Mouse (Mus musculus) gastrocnemius, postnatal 4 days (tissue): ENCODE measurements around the gene Mpp6. TPM values are rescaled to one million over a fixed set of nuclear protein-coding genes. Genes with fewer than 3 reads are reported as not detected.

Experiments
- DNase-seq, 2 experiments: peaks; one replicate each; pipeline ENCODE4 v3.0.0; 2021 to 2022; ENCODE audit warnings: low spot score in 2 of 2, mixed read lengths in 2 of 2
- total RNA-seq, 2 experiments: library from RNA; stranded (reverse); gene quantifications; 2 replicates each; pipeline ENCODE4 v1.2.3; 2021

The Mpp6 gene
- total RNA-seq, 2 experiments from 2014 or later: 126 to 157 TPM

DNA sequence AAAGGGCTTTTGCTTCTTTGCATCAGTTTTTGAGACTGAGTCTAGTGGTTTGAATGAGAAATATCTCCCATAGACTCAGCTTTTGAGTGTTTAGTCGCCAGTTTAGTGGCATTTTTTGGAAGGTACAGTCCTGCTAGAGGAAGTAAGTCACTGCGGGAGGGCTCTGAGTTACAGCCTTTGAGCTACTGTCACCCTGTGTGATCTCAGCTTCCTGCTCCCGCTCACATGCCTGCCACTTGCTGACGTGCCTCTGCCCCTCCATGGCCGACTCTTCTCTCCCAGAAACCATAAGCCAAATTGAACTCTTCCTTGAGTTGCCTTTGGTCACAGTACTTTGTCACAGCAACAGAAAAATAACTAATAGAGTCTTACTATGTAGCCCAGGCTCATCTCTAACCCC lies 112.9 kb downstream of the Mpp6 start:
- no peak for DNase-seq

DNA sequence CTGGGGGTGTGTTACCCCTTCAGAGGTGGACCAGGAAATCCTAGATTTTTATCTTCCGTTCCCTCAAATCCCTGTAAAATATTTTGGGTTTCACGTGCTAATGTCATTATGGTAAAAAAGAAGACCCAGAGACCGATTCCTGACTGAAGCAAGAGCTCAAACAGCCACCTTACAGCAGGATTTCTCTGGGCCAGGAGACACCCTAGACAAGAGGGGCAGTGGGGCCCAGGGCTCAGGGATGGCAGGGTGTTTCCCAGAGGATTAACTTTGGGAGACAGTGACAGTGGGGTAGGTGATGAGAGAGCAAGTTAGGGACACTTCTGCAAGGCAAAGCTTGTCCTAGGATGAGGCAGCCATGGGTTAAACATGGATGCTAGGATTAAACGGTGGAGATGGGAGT lies 113.6 kb downstream of the Mpp6 start:
- DNase-seq: no peak

DNA sequence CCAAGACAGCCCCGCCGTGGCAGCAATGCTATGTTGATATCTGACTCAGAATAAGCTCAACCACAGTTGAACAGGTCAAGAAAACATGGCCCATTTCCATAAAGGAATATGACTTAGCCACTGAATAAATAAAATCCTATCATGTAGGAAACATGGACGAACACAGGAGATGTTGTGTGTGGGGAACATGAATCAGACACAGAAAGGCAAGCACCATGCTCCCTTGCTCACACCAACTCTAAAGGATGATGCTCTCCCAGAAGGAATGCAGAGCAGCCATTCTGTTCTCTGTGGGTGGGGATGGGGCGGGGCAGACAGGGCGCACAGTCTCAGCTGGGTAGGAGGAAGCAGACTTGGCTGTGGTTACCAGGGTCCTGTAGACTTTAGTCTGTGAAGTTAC lies 115.2 kb downstream of the Mpp6 start:
- no peak for DNase-seq

DNA sequence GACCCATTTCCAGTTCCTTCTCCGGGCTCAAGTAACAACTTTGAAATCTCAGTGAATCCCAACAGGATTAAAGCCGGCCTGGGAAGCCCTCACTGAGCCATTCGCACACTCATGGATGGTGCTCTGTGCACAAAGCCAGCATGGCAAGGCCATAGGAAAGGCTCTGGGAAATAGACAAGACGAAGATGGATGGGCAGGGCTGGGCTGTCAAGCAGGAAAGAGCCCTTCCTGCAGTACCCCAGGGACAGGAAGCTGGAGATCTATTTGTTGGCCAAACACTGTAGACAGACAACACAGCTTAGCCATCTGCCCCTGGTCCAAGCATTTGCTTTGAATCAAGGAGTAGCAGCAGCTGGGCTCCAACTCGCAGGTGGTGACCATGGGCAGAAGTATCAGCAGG lies 118.1 kb downstream of the Mpp6 start:
- no peak for DNase-seq

DNA sequence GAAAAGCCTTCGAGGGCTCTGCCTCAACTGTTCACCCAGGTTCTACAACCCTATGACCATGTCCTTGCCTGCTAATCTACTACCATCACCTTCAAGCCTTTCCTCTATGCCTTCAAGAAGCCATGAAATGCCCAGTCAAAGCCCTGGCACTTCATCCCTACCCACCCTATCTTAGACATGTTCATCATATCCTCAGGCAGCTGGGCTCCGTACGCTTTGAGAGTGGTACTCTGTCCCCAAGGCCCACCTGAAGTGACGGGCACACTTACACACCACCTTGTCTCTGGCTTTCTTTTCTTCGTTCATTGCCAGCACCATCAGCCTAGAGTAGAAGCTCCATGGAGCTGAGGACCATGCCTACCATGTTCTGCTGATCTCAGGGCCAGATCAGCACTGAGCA lies 121.2 kb downstream of the Mpp6 start:
- DNase-seq: no peak

DNA sequence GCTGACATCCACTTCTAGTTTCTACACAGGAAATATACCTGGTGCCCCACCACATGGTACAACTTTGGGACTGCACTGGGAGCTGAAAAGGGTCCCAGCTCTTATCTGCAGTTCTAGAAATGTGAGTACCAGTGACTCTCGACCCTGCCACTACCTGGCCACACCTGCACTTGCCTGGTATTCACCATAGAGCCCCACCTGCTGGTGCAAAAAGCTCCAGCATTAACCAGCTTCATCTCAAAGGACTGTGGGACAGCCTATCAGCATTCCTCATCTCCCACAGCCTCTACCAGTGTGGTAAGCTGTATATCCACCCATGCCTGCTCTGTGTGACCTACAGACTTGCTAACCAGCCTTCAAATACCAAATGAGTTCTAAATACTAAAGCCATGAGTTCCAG lies 122.9 kb downstream of the Mpp6 start:
- DNase-seq: no peak

DNA sequence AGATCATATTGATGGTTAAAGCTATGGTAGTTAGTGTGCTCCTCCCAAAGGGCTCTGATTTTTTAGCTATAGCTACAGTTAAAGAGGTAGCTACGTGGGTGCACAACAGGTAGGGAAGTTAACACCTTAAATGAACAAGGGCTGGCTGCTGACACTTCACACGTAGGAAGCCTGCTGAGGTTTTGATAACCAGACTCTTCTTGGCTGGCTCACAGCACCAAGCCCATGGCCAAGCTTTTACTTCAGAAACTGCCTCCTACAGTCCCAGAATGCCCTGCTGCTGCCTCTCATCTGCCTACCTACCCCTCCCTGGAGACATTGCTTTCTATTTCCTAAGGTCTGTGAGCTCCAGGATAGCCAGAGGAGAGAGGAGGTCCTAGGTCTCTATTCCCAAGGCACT lies 127.9 kb downstream of the Mpp6 start:
- no peak for DNase-seq

DNA sequence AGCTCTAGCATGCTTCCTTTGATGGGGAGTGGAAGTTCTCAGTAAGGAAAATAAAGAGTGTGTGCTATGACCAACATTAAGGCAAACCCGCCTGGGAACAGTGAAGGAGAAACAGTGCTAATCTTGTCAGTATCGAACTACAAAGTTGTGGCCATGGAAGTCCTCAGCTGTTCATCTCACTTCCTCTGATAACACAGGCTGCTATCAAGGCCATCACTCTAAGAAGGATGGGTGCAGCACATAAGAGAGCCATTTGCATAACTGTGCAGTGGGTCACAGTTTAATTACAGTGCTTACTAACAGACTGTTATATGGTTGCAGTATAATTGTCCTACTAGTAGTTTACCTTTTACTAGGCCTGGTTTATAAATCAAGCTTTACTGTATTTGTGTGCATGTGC lies 129.9 kb downstream of the Mpp6 start:
- no peak for DNase-seq

DNA sequence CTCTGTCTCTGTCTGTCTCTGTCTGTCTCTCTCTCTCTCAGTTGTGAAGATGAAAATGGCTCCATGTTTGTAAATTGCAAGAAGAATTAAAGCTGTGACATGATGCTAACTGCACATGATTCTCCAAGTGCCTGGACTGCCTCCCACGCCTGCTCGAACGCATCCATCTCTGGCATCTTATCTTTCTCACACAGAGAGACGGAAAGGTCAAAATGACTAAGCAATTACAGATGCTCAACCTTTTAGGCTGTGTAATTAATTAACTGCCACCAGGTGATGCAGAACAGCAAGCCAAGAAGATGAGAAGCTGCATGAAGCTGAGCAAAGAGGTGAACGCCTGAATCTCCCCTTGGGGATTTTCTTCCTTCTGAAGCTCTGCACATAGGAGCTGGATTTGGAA lies 130.4 kb downstream of the Mpp6 start:
- DNase-seq: no peak

DNA sequence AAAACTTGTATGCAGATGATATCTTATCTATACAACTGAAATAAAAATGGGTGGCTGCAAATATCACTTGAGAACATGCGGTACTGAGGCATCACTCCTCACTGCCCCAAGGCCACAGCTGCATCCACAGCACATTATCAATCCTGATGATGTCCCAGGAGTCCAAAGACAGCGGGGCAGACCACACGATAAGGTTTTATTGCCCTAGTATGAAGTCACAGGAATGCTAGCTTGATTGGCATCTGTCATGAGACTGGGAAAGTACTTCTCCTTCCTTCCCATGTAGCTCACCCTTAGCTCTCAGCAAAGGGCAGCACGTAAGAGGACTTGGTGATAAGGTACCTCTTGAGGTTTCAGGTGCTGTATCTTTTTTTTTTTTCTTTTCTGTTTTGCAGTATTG lies 134.1 kb downstream of the Mpp6 start:
- DNase-seq: no peak

DNA sequence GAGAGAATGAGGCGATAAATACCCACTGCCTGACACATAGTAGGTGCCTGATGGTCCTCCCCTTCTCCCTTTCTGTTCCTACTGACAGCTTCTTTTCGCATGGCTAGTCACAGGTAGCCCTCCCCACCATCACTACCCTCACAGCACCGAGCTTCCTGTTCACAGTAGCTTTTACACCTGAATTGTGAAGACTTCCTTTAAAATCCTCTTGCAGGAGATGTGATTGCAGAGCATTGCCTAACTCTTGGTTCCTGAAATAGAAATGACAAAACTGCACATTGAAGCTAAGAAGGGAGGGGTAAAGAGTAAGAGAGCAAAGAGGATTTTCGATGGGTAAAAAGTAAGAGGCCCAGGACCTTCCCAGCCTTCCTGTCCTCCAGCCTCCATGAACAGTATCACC lies 134.9 kb downstream of the Mpp6 start:
- DNase-seq: no peak

DNA sequence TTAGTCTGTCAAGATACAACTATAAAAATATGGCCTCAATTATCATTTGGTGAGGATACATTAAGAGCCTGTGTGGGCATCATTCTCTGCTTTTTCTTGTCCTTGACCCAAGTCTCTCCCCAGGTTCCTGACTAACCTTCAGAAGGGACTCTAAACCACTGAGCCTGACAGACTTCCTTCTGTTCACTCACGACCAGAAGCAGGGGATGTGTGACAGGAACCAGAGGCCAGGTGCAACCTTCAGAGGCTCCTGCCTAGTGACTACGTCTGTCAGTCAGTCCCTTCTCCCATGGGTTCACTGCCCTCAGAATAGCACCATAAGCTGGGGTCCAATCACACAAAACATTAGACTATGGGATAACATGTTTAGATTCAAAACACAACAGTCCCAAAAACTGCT lies 137.3 kb downstream of the Mpp6 start:
- DNase-seq: no peak

DNA sequence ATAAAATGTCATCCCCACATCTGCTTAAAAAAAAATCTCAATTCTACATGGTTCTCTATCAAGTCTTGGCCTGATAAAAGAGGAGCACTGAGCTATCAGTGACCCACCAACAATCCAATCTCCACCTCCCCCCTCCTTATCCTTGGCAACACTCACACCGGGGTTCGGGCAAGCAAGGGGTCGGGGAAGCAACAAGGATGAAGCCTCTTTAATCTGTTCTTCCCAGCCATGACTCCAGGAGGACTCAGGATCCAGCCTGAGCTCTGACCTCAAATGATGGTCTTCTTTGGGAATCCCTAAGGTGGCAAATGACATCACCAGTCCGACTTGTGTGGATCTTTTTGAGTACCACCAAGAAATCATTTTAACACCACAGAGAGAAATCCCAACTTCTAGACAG lies 137.8 kb downstream of the Mpp6 start:
- no peak for DNase-seq

Other genes with a start within 250 kb of the Mpp6 start
- 1 to 10 TPM; 3.1 to 4.0 TPM for gene Gsdme, start 153.6 kb downstream of the Mpp6 start, total RNA-seq